Mouse (Mus musculus) embryo, embryonic 10 days (tissue): ENCODE data around the gene Hist1h4f.
A peak's percentile ranks its signal among the peaks of the same experiment; 100 is the strongest.
"Not testable (repeated sequence)": the region's sequence is repeated elsewhere in the genome, so short reads cannot be mapped to it uniquely, and the experiment has no call there.

ENCODE experiments used
- DNase-seq: peaks from one replicate; pipeline ENCODE4 v3.0.0-alpha.2; 2015; ENCODE audit warnings: low spot score

Hist1h4f gene

DNA sequence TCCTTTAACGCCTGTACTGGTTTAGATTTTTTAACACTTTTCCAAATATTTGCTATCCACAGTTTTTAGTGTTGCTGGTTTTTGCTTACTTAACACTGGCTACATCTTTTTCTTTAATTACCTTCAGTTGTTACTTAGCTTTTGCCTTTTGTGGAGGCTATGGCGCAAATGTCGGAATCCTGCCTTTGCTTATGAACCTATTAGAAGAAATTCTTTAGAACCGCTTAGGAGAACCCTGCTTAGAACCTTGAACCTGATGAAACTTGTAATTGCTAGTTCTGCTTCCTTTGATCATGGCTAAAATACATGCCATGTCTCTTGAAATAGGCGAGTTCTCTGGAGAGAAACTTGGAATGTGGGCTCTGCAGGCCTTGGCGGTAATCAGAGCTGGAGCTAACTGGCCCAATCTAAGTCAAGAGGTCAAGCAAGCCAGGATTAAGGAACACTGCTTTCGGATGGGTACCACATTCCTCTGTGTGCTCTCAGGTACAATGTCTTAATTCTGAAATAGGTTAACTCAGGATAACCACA is 25.0 kb upstream of the Hist1h4f start:
- peak; percentile 74 for DNase-seq

DNA sequence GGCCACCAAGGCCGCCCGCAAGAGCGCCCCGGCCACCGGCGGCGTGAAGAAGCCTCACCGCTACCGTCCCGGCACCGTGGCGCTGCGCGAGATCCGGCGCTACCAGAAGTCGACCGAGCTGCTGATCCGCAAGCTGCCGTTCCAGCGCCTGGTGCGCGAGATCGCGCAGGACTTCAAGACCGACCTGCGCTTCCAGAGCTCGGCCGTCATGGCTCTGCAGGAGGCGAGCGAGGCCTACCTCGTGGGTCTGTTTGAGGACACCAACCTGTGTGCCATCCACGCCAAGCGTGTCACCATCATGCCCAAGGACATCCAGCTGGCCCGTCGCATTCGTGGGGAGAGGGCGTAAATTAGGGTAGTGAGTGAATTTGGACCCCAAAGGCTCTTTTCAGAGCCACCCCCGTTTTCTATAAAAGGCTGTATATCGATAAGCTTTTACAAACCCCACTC is 24.4 kb upstream of the Hist1h4f start:
- DNase-seq = not testable (repeated sequence)

DNA sequence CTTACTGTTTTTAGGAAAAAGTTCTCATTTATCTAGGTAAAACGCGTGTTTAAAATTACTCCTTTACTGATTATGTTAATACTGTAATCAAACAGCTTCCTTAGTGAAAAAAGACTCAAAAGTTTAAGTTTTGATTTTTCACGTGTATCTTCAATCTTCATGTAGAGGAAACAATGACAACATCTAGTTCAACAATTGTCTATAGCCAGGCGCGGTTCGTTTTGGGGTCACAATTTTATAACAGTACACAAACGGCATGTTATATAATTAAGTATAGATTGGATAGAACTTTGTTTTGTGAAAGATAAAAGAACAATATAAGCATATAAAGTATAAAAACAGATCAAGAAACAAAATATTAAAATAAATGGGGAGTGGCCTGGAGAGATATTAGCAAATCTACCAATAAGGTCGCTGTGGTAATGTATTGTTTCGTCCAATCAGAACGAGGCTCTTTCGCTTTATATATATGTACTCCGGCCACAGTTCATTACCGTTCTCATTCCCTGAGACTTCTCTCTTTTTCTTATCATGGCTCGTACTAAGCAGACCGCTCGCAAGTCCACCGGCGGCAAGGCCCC is 23.9 kb upstream of the Hist1h4f start, which contains the start of gene Hist1h3d:
Gene Hist1h3d (plus strand): TSS at position 493 of the 581 bp plus-strand sequence.
- peak; percentile 89 for DNase-seq

DNA sequence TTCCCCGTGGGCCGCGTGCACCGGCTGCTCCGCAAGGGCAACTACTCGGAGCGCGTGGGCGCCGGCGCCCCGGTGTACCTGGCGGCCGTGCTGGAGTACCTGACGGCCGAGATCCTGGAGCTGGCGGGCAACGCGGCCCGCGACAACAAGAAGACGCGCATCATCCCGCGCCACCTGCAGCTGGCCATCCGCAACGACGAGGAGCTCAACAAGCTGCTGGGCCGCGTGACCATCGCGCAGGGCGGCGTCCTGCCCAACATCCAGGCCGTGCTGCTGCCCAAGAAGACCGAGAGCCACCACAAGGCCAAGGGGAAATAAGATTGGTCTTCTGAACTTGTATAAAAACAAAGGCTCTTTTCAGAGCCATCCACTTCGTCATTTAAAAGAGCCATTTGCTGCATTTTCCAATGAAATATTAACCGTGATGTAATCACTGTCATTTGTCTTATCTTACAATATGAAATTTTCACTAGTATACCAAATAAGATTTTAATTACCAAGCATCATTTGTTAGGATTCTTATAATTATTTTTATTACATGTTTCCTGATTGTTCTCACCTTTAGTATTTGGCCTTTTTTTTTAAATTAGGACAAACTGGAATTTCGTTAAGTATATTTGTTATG is 23.2 kb upstream of the Hist1h4f start:
- DNase-seq = not testable (repeated sequence)

DNA sequence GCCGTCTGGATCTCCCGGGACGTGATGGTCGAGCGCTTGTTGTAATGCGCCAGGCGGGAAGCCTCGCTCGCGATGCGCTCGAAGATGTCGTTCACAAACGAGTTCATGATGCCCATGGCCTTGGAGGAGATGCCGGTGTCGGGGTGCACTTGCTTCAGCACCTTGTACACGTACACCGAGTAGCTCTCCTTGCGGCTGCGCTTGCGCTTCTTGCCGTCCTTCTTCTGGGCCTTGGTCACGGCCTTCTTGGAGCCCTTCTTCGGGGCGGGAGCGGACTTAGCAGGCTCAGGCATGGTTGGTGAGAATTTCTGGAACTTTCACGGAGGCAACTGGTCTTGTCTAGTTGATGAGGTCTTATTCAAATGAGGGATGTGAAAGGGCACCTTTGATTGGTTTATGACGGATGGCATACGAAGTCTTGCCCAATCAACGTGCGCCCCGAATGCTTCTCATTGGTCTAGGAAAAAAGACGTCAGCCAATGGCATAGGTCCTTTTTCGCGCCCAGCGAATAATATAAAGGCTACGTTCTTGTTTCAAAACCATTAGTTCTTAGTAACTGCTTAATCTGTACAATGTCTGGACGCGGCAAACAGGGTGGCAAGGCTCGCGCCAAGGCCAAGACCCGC is 22.6 kb upstream of the Hist1h4f start, which contains the start of the genes Hist1h2bf and Hist1h2ad:
Gene Hist1h2bf (minus strand): TSS at position 299 of the 627 bp plus-strand sequence.
Gene Hist1h2ad (plus strand): TSS at position 484 of the 627 bp plus-strand sequence.
- peak; percentile 98 for DNase-seq

DNA sequence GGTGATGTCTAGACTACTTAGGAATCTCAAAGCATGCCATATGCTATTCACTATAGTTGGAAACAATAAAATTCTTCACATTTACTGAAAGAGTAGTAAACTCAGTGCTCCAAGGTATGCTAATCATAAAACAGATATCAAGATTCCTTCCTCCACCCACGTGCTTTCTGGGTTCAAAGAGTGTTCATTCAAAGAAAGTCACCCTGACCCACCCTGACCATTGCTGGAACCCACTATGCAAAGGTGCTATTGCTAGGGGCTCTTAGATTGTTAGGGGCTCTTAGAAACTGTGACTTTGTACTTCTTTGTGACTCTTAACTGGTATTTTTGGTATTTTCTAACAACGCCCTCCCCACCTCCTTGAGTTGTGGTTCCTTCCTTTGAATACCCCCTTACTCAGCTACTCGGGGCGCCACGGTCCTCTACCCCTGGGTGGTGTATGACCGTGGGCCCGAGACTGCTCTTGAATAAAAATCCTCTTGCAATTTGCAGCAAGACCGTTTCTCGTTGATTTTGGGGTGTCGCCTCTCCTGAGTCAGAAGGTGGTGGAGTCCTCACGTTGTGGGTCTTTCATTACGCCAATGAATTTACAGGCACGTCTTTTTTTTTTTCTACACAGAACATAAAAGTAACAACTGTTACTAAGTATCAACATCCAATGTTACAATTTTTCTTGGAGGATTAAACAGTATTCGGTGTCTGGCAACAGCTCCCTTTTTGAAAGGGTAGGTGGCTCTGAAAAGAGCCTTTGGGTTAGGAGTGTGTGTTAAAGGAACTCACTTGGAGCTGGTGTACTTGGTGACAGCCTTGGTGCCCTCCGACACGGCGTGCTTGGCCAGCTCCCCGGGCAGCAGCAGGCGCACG is 21.8 kb upstream of the Hist1h4f start:
- not testable (repeated sequence) for DNase-seq

DNA sequence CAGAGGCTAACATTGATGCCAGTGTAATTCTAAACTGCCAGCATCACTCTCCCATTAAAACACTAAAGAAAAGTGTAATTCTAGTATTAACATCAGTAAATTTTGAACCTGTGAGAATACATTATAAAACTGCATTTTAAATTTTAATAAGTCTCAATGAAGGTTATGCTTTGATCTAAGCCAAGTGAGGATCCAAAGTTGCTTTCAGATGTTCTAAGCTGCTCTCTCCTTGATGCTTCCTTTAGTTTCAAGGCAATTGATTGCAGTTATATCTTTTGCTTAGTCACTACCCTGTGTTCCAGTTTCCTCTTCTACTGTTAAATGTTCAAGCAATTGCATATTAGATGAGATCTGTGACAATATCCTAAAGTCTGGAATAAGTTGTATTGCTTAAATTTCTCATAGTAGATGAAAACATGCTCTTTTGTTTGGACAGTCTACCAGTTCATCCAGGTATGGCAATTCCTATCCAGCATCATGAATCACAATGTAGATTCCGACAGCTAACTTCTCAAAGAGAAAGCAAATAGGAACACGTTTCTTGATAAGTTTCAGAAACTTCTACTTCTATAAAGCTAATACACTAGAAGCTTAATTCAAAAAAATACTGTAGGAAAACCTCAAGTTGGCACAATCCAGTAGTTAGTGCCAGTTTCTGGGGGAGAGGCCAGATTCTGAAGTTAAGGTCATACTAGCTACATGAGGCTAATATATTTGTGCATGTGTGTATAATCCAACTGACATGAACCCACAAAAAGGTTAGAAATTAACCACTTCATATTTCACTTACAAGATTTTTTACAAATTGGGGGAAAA is 21.0 kb upstream of the Hist1h4f start:
- DNase-seq = peak; percentile 54

DNA sequence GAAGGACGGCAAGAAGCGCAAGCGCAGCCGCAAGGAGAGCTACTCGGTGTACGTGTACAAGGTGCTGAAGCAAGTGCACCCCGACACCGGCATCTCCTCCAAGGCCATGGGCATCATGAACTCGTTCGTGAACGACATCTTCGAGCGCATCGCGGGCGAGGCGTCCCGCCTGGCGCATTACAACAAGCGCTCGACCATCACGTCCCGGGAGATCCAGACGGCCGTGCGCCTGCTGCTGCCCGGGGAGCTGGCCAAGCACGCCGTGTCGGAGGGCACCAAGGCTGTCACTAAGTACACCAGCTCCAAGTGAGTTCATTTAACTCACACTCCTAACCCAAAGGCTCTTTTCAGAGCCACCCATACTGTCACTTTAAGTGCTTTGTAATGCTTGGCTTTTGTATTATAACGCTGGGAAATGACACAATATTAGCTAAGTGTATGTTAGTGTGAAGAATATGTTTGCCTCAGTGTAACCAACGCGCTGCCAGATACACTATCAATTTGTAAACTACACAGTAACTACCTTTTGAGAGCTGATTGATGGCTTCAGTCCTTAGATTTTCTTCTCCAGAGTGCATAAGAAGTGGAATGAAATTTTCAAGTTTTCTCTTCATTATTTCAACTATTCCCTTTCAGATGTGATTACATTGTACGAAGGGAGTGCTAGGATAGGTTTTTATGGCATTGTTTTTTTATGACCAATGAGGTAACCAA is 20.2 kb upstream of the Hist1h4f start:
- DNase-seq = peak; percentile 68

DNA sequence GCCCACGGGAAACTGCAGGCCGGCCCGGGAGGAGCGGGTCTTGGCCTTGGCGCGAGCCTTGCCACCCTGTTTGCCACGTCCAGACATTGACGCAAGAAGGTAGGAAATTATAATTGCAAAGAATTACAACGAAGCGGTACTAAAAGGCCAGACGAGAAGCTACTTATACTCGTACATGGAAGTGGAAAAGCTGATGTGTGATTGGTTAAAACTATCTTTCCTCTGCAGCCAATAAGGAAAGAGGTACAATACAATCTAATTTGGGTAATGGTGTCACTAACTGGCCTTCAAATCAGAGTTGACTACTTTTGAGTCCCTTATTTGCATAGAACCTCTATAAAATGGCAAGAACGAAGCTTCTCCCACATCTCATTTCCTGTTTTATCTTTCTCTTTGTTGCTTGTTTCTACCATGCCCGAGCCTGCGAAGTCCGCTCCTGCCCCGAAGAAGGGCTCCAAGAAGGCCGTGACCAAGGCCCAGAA is 19.6 kb upstream of the Hist1h4f start, which contains the start of the genes Hist1h2ae and Hist1h2bg:
Gene Hist1h2ae (minus strand): TSS at position 199 of the 482 bp plus-strand sequence.
Gene Hist1h2bg (plus strand): TSS at position 375 of the 482 bp plus-strand sequence.
- DNase-seq = peak; percentile 94

DNA sequence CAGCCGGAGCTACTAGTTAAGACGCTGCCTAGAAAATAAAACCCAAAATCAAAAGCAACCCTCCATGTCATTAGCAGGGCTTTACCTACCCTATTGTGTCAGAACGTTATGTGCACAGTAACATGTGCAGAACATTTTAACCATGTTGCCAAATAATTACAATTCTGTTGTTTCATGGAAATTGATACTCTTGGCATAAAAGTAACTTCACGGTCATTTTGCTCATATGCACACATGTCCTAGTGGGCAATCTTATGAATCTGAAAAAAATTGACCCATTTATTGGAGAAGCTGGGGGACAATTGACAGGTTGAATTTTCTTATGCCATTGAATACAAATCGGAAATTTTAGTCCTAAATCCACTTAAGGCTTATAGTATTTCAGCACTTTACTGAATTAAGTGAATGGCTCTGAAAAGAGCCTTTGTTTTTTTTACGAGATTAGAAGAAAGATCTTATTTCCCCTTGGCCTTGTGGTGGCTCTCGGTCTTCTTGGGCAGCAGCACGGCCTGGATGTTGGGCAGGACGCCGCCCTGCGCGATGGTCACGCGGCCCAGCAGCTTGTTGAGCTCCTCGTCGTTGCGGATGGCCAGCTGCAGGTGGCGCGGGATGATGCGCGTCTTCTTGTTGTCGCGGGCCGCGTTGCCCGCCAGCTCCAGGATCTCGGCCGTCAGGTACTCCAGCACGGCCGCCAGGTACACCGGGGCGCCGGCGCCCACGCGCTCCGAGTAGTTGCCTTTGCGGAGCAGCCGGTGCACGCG is 19.0 kb upstream of the Hist1h4f start:
- DNase-seq = not testable (repeated sequence)

DNA sequence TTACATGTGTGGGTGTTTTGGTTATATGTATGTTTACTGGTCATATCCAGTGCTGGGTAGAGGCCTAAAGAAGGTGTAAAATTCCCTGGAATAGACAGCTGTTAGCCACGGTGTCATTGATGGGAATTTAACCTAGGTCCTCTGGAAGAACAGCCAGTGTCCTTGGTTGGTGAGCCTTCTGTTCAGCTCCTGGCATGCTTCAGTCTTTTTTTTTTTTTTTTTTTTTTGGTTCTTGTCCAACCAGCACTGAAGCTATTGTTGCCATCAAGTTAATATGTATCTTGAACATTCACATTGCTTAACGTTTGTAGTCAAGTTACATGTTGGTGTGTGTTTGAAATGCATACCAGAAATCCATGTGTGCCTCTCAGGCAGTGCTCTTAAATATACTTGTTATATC is 13.0 kb upstream of the Hist1h4f start:
- DNase-seq = no peak

DNA sequence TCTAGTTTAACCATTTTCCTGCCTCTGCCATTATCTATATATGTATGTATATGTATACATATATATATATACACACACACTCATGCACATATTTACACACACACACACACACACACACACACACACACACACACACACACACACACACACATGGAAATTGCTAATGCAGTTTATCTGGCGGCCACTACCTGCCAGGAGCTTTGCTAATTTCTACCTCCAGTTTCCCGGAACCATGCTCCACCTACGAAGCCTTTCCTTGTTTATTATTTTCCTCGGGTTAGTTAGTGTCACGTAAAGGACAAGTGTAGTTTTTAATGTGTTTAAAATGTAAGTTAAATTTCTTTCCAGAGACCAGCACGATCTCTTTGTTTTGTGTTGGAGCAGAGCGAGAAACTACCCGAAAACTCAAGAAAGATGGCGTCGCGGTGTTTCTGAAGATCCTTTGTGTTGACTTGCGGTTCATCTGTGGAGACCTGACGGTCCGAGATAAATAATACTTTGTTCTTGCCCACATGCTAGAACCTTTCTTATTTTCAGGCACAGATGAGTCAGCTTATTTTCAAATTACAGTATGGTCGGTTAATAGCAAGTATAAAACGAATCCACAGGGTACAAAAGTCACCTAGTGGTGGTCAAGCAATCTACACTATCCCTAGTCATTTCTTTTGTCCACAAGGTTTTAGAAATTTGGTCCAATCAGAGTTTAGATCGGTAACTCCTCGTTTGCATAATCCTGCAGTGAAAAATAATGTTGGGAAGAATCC is 11.4 kb upstream of the Hist1h4f start:
- DNase-seq = peak; percentile 78

DNA sequence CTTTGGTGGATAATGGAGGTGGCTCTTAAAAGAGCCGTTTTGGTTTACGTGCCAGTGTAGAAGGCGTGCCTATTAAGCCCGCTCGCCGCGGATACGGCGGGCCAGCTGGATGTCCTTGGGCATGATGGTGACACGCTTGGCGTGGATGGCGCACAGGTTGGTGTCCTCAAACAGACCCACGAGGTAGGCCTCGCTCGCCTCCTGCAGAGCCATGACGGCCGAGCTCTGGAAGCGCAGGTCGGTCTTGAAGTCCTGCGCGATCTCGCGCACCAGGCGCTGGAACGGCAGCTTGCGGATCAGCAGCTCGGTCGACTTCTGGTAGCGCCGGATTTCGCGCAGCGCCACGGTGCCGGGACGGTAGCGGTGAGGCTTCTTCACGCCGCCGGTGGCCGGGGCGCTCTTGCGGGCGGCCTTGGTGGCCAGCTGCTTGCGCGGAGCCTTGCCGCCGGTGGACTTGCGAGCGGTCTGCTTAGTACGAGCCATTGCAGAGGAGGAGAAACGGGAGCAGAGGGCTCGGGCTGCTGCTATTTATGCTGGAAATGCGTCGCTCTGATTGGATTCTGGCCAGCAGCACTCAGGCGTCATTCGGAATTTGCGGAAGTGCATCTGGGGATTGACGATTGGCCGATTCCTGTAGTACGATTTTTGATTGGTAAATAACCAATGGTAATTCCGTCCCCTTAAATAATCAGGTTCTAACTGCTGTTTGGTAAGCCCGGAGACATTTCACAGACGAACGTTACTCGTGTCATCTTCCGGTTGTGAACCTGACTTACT is 10.6 kb upstream of the Hist1h4f start, which contains the start of gene Hist1h3e:
Gene Hist1h3e (minus strand): TSS at position 487 of the 777 bp plus-strand sequence.
- DNase-seq = peak; percentile 98

DNA sequence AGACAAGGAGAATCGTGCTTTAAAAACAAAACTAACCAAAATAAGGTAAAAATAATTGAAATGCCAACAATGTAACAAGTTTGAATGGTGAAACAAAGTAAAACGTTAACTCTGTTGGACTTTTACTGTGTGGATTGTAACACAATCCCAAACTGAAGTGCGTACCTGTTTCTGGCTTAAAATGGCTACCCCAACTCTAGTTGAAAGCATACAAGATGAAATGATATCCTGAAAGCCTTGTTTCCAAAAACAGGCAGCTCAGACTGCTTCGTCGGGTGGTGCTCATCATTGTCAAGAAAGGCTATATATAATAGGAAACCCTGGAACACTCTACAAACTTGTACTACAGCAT is 10.1 kb upstream of the Hist1h4f start:
- DNase-seq = not testable (repeated sequence)

DNA sequence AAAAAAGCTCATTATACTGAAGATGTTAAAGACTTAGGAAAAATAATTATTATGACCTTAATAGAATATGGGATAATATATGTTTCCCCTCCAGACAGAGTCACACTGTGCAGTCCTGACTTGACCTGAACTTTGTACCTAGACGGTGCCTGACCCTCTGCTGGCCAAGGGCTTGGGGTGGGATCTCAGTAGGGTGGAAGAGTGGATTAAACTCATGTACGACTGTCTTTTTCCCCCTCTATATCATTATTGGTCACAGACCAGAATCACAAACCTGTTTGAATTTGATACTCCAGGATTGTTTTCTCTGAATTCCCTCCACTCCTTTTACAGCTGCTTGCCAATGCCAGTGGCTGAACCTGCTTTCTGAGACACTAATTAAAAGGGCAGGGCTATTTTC is 9.3 kb upstream of the Hist1h4f start:
- not testable (repeated sequence) for DNase-seq

DNA sequence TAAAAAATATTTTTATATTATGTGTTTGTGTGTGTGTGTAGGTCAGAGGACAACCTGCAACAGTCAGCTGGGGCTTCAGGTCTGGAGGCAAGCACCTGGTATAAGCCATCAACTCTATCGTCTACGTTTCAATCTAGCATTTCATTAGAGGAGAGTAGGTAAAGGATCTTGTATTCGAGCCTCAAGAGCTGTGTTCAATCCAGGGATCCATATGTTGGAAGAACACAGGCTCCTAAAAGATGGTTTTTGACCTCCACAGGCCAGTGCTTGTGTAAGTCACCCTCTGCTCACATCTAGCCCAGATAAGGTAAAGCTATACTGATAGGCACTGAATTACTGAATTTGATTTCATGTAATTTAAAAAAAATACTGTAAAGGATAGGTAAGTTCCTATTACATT is 5.5 kb upstream of the Hist1h4f start:
- DNase-seq = peak; percentile 24

DNA sequence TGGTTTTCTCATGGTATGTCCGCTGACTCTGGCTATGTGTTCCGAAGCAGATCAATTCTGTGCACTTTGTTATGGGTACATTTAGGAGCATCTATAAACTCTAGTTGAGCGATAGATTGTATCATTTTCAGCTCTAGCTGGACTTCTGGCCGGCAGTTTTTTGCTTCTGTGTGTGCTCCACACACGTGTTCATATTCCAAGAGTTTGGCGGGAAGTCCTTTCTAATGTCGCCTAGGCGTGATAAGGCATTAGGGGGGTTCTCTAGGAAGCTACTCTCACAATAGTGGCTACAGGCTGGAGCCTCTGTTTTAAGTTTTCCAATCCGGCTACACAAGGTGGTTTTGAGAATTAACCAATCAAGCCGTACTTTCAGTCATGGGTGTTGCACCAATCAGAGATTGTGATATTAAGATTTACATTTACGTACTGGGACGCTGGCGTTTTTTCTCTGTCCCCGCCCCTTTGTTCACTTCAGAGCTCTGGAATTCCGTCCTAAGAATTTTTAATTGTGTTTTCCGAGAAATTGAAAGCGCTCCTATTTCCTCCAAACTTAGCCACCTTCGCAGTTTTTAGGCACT is 4.5 kb upstream of the Hist1h4f start:
- peak; percentile 93 for DNase-seq
